Mouse (Mus musculus) lung, adult 2 months (tissue): ENCODE measurements at regions not wholly inside any gene's neighbourhood (a gene's known extent, or its start where the extent isn't known, plus 50 kb on each side); places are given as distances from the start of the nearest gene placed in this dataset.

Experiments
- CTCF ChIP-seq: fragments of 200-500 bp; IDR thresholded peaks from 2 replicates; pipeline ENCODE4 v1.5.1; 2011; ENCODE audit warnings: mild to moderate bottlenecking, low read length, control low read depth; ENCODE audit not compliant: insufficient read depth
- POLR2A ChIP-seq: fragments of 200-500 bp; IDR thresholded peaks from 2 replicates; pipeline ENCODE4 v1.6.1; 2011; ENCODE audit warnings: low read depth, mild to moderate bottlenecking, control low read depth, low read length, borderline replicate concordance; ENCODE audit errors: extremely low read depth

DNA sequence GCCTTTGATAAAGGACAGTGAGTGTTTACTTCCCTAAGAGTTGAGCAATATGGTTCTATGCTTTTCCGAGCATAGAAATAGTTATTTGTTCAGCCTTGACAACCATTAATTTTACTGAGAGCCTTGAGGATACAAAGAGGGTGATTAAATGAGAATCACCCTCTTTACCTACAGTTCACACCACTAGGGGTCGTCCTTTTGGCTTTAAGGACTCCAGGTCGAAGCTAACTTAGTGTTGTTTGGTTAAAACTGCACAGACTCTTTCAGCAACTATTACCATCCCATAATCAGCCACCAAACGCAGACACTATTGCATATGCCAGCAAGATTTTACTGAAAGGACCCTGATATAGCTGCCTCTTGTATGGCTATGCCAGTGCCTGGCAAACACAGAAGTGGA, 559.2 kb upstream of the 2610301B20Rik start:
- TF ChIP-seq CTCF (no peak), POLR2A (no peak)
